Mouse (Mus musculus) liver, postnatal 0 days (tissue): ENCODE measurements around the gene Prep. TPM values are rescaled to one million over a fixed set of nuclear protein-coding genes. Genes with fewer than 3 reads are reported as not detected.
"Not testable (repeated sequence)": the region's sequence is repeated elsewhere in the genome, so short reads cannot be mapped to it uniquely, and the experiment has no call there.

Experiments
- ATAC-seq: fragments of 200-750 bp; cut with Nextera tagmentation; 2 replicates; pipeline ENCODE4 v1.8.0; 2017; ENCODE audit warnings: mild to moderate bottlenecking, moderate library complexity
- DNase-seq: peaks from one replicate; pipeline ENCODE4 v3.0.0-alpha.2; 2016
- H3K27ac ChIP-seq: fragments of 300-500 bp; sonication (generic); 2 replicates; pipeline ENCODE4 v1.5.1; 2014; ENCODE audit warnings: antibody characterized with exemption, moderate library complexity, mild to moderate bottlenecking, low read depth
- H3K27me3 ChIP-seq: fragments of 300-500 bp; sonication (generic); 2 replicates; pipeline ENCODE4 v1.6.1; 2014; ENCODE audit warnings: low read length, control low read depth, mixed read lengths; ENCODE audit not compliant: insufficient read depth
- H3K36me3 ChIP-seq: fragments of 300-500 bp; sonication (generic); replicated peaks from 2 replicates; pipeline ENCODE4 v1.6.1; 2014; ENCODE audit warnings: mild to moderate bottlenecking, control low read depth, low read length, moderate library complexity, mixed read lengths; ENCODE audit not compliant: insufficient read depth
- H3K4me1 ChIP-seq: fragments of 300-500 bp; sonication (generic); 2 replicates; pipeline ENCODE4 v1.6.1; 2014; ENCODE audit warnings: antibody characterized with exemption, mild to moderate bottlenecking, control low read depth; ENCODE audit not compliant: insufficient read depth
- H3K4me2 ChIP-seq: fragments of 300-500 bp; sonication (generic); 2 replicates; pipeline ENCODE4 v1.6.1; 2014; ENCODE audit warnings: low read depth, mild to moderate bottlenecking, low read length, moderate library complexity, mixed read lengths
- H3K4me3 ChIP-seq: fragments of 300-500 bp; sonication (generic); 2 replicates; pipeline ENCODE4 v1.5.1; 2014; ENCODE audit warnings: low read depth, low read length
- H3K9ac ChIP-seq: fragments of 300-500 bp; sonication (generic); replicated peaks from 2 replicates; pipeline ENCODE4 v1.6.1; 2014; ENCODE audit warnings: mild to moderate bottlenecking, moderate library complexity
- H3K9me3 ChIP-seq: fragments of 300-500 bp; sonication (generic); 2 replicates; pipeline ENCODE4 v1.6.1; 2016; ENCODE audit warnings: mild to moderate bottlenecking, control low read depth, low read length, mixed read lengths
- CTCF ChIP-seq: sonication (generic); IDR thresholded peaks from 2 replicates; pipeline ENCODE4 v1.5.1; 2016; ENCODE audit warnings: antibody characterized with exemption, low read depth
- EP300 ChIP-seq: IDR thresholded peaks from 2 replicates; pipeline ENCODE4 v1.6.1; 2016; ENCODE audit warnings: antibody characterized with exemption, low read depth, mild to moderate bottlenecking
- WGBS: fragments of 180-500 bp; shearing (Covaris S2); extraction: QIAGEN DNeasy Blood & Tissue Kit; methylation state at CpG from one replicate; pipeline ENCODE4 v1.1.7; 2014; ENCODE audit not compliant: insufficient replicate concordance; 5-methylcytosine and 5-hydroxymethylcytosine counted together
- polyA plus RNA-seq: library from polyadenylated mRNA; unstranded; fragments of >200 nt; fragmentation: Nextera tagmentation; extraction: Ambion mirVana; gene quantifications from 2 replicates; pipeline ENCODE4 v1.2.1, GENCODE M21; 2015

Prep gene
- polyA plus RNA-seq, 1 experiment from 2014 or later, result 7.1 TPM

DNA sequence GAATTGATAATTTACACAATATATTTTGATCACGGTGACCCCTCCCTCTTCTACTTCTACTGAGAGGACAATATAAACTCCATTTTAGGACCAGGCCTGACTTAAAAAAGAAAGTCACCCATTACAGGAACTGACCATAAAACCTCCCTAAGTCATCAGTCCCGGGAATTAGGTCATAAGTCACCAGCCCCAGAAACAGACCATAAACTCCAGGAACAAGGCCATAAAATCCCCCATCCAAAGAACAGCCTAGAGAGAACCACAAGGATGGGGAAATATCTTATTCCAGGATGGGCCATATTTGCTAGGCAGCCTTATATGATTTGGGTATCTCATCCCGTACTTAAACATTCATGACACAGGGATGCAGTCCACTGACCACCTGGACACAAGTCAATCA is 107.3 kb downstream of the Prep start:
- ATAC-seq (no peak), DNase-seq (no peak)
- H3K9ac ChIP-seq, result no peak overlapping the region
- no peak overlapping the region for H3K27ac ChIP-seq
- H3K4me1 ChIP-seq, result no peaks in the 10 kb centered on the region
- no peak overlapping the region for H3K4me3 ChIP-seq
- WGBS, result 70% methylated on average over 3 of the region's 3 CpGs
- no peaks in the 10 kb centered on the region for H3K36me3 ChIP-seq
- no peaks in the 10 kb centered on the region for H3K27me3 ChIP-seq
- no peaks in the 10 kb centered on the region for H3K9me3 ChIP-seq
- no peak overlapping the region for H3K4me2 ChIP-seq
- TF ChIP-seq CTCF (no peak), EP300 (no peak)

DNA sequence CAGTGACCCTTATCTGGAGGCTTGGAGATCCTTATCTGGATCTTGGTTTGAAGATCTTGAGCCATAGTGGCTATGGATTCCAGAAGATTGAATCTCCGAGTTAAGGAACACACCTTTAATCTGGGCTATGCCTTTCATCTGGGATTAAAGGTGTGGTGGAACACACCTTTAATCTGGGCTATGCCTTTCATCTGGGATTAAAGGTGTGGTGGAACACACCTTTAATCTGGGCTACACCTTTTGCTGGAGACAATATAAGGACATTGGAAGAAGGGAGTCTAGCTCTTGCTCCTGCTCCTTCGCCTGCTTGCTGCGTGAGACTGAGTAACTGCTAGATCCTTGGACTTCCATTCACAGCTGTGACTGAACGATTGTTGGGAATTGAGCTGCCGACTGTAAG is 110.8 kb downstream of the Prep start, which contains the start of gene Popdc3:
Gene Popdc3, plus strand, starts transcription at position 301 of the 400 bp plus-strand sequence.
- not testable (repeated sequence) for ATAC-seq

DNA sequence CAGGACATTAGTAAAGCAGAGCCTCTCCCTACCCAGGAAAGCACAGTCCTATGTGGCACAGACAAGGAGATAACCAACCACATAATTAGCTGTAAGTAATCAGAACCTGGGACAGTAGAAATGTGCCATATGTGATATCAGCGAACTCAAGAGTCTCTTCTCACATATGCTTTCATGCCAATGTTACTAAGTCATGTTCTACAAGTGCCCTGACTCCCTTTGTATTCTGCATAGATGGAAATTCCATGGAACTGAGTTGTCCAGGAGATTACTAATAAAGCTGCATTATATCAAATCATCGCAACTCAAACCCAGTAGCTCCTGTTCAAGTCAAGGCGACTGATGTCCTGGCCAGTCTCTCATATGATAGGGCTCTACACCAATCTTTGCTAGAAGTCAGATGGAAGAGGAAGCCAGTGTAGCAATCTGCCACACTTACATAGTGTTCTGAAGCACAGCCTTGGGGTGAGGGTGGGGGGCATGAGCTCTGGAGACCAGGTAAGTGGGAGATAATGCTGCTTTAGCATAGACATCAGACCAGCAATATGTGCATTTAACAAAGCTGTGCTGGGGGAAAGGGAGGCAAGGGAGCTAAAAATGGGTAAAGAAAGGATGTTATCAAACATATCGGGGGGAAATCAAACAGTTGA is 113.8 kb downstream of the Prep start:
- 85% methylated on average over 4 of the region's 4 CpGs for WGBS
- no peak for ATAC-seq
- no peaks in the 10 kb centered on the region for H3K36me3 ChIP-seq

More for the DNA sequence above, 110.8 kb downstream of the Prep start, which contains the start of gene Popdc3:
- not testable (repeated sequence) for DNase-seq, H3K27ac ChIP-seq, H3K9ac ChIP-seq, H3K4me3 ChIP-seq, H3K4me1 ChIP-seq, H3K4me2 ChIP-seq, H3K36me3 ChIP-seq, H3K9me3 ChIP-seq, H3K27me3 ChIP-seq
- no CpG with 5 or more reads among the region's 5 CpGs for WGBS

DNA sequence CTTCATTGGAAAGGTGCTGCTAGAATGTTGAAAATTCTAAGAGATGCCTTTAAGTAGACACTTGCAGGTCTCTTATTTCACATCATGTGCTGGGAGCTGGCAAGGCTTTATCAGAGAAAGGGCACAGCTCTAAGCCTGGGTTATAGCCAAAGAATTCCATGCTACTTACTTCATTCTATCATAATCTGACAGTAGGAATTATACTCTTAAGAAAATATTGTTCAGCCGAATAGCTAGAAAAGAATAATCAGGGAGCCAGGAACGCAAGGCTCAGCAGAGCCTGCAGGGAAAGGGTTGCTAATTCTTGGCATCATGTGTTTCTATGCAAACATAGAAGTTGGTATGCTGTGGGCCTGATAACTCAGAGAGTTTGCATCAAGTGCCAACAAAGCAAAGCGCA is 114.3 kb downstream of the Prep start:
- DNase-seq, result no peak
- H3K9me3 ChIP-seq, result no peaks in the 10 kb centered on the region
- H3K4me3 ChIP-seq, result no peak overlapping the region
- no peak overlapping the region for H3K9ac ChIP-seq
- H3K36me3 ChIP-seq, result no peaks in the 10 kb centered on the region
- H3K4me1 ChIP-seq, result no peaks in the 10 kb centered on the region
- TF ChIP-seq EP300 (no peak), CTCF (no peak)
- H3K27me3 ChIP-seq, result no peaks in the 10 kb centered on the region
- no peak overlapping the region for H3K4me2 ChIP-seq
- no peak overlapping the region for H3K27ac ChIP-seq
- ATAC-seq, result no peak
- WGBS, result 79% methylated on average over 3 of the region's 3 CpGs

More for the DNA sequence above, 113.8 kb downstream of the Prep start:
- no peak overlapping the region for H3K27ac ChIP-seq
- H3K4me1 ChIP-seq, result no peaks in the 10 kb centered on the region
- no peak overlapping the region for H3K4me2 ChIP-seq
- H3K4me3 ChIP-seq, result no peak overlapping the region
- no peaks in the 10 kb centered on the region for H3K27me3 ChIP-seq
- TF ChIP-seq CTCF, result no peak
- TF ChIP-seq EP300, result no peak
- no peaks in the 10 kb centered on the region for H3K9me3 ChIP-seq
- no peak overlapping the region for H3K9ac ChIP-seq
- DNase-seq, result no peak

DNA sequence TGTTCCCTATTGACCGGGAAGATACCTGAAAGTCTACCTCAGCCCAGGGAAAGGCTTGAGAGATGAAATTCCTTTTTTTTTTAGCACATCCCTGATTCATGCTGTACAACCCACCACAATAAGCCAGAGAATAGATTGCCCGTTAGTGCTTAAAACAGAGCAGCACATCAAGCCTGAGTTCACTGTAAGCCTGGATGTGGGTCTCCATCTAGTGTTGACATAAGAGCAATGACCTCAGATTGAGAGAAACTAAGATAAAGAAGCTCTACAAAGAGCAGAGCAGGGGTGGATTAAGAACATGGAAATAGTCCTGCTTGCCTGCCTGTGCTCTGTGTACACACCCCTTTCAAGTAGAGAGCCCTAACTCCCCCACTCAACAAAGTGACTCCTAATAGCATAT is 118.5 kb downstream of the Prep start:
- H3K36me3 ChIP-seq, result no peaks in the 10 kb centered on the region
- H3K9ac ChIP-seq, result no peak overlapping the region
- no peak for TF ChIP-seq CTCF
- no peak for TF ChIP-seq EP300
- H3K4me2 ChIP-seq, result no peak overlapping the region
- H3K27ac ChIP-seq, result no peak overlapping the region
- 79% methylated on average over 2 of the region's 2 CpGs for WGBS
- ATAC-seq, result no peak
- H3K27me3 ChIP-seq, result no peaks in the 10 kb centered on the region
- H3K4me3 ChIP-seq, result no peak overlapping the region
- H3K4me1 ChIP-seq, result no peaks in the 10 kb centered on the region
- DNase-seq, result no peak
- H3K9me3 ChIP-seq, result no peaks in the 10 kb centered on the region

DNA sequence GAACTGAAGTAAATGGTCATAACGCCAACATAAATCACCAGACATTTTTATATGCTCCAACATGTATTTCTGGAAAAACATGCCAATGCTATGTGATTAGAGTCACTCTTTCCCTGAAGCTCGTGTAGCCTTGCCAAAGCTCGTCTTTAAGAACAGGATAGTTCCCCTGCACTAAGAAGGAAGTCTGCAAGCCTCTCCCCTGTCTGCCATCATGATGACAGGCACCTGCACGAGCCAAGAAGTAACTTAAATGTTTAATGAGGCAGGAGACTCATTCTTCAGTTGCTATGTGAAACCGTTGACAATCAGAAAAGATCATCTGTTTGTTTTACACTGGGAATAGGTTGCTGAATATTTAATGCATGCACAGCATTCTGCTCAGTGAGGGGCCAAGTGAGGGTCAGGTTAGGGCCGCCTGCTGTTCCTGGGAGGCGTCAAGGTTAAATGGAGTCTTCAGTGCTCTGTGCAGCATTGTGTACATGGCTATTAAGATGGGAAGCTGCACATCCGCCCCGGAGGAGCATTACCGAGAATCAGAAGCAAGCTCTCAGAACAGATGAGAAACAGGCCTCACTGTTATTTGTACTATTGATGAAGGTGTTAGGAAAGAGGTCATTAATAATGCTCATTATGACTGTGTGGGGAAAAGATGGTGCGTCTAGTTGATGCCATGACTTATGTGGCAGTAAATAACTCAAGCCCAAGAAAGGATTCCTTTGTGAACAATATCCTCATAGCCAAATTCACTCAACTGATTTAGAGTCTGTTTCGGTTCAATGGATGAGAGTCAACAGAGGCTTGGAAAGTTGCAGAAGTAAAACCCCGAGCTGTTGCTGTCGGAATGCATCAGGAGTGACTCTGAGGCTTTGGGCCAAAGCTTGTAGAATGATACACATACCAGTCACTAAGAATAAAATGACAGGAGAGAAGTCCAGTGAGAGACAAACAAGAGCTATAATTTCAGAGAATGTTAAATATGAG is 126.6 kb downstream of the Prep start:
- H3K9me3 ChIP-seq, result no peaks in the 10 kb centered on the region
- no peaks in the 10 kb centered on the region for H3K36me3 ChIP-seq
- TF ChIP-seq CTCF (no peak), EP300 (no peak)
- ATAC-seq, result no peak
- H3K27me3 ChIP-seq, result no peaks in the 10 kb centered on the region
- no peak overlapping the region for H3K4me2 ChIP-seq
- no peak overlapping the region for H3K4me3 ChIP-seq
- H3K4me1 ChIP-seq, result no peaks in the 10 kb centered on the region
- H3K9ac ChIP-seq, result no peak overlapping the region
- WGBS, result 72% methylated on average over 14 of the region's 14 CpGs
- no peak for DNase-seq
- H3K27ac ChIP-seq, result no peak overlapping the region
